Mouse (Mus musculus) hindbrain, postnatal 0 days (tissue): ENCODE results near the gene Ssh2. TPM values are rescaled to one million over a fixed set of nuclear protein-coding genes. Genes with fewer than 3 reads are reported as not detected.
A peak's percentile ranks its signal among the peaks of the same experiment; 100 is the strongest.

ENCODE experiments used
- ATAC-seq: fragments of 200-750 bp; cut with Nextera tagmentation; 2 replicates; pipeline ENCODE4 v1.8.0; 2017; ENCODE audit warnings: mild to moderate bottlenecking, moderate TSS enrichment, moderate library complexity
- DNase-seq: peaks from one replicate; pipeline ENCODE4 v3.0.0-alpha.2; 2015; ENCODE audit warnings: low spot score
- H3K27ac ChIP-seq: fragments of 300-500 bp; sonication (generic); 2 replicates; pipeline ENCODE4 v1.5.1; 2014; ENCODE audit warnings: mild to moderate bottlenecking
- H3K27me3 ChIP-seq: fragments of 300-500 bp; sonication (generic); 2 replicates; pipeline ENCODE4 v1.6.1; 2014; ENCODE audit warnings: low read length, mixed read lengths; ENCODE audit not compliant: insufficient read depth
- H3K36me3 ChIP-seq: fragments of 300-500 bp; sonication (generic); 2 replicates; pipeline ENCODE4 v1.6.1; 2014; ENCODE audit warnings: low read length, mixed read lengths; ENCODE audit not compliant: insufficient read depth
- H3K4me1 ChIP-seq: fragments of 300-500 bp; sonication (generic); 2 replicates; pipeline ENCODE4 v1.6.1; 2014; ENCODE audit warnings: antibody characterized with exemption, low read length, mixed read lengths; ENCODE audit not compliant: insufficient read depth
- H3K4me2 ChIP-seq: fragments of 300-500 bp; sonication (generic); 2 replicates; pipeline ENCODE4 v1.6.1; 2014; ENCODE audit warnings: low read depth, mild to moderate bottlenecking, low read length, moderate library complexity, mixed read lengths
- H3K4me3 ChIP-seq: fragments of 300-500 bp; sonication (generic); 2 replicates; pipeline ENCODE4 v1.5.1; 2014; ENCODE audit warnings: low read length
- H3K9ac ChIP-seq: fragments of 300-500 bp; sonication (generic); replicated peaks from 2 replicates; pipeline ENCODE4 v1.6.1; 2014; ENCODE audit warnings: mild to moderate bottlenecking, low read length, moderate library complexity, mixed read lengths
- H3K9me3 ChIP-seq: fragments of 300-500 bp; sonication (generic); 2 replicates; pipeline ENCODE4 v1.6.1; 2016; ENCODE audit warnings: low read length, mixed read lengths
- CTCF ChIP-seq: IDR thresholded peaks from 2 replicates; pipeline ENCODE4 v1.5.1; 2016; ENCODE audit warnings: antibody characterized with exemption, control low read depth, low read depth
- WGBS: fragments of 180-500 bp; shearing (Covaris S2); extraction: QIAGEN DNeasy Blood & Tissue Kit; methylation state at CpG from one replicate; pipeline ENCODE4 v1.1.7; 2014; 5-methylcytosine and 5-hydroxymethylcytosine counted together
- polyA plus RNA-seq: library from polyadenylated mRNA; unstranded; fragments of >200 nt; fragmentation: Nextera tagmentation; extraction: Ambion mirVana; gene quantifications from 2 replicates; pipeline ENCODE4 v1.2.1, GENCODE M21; 2015
- total RNA-seq: library from RNA; depleted of rRNA; stranded (reverse); fragments of >200 nt; gene quantifications from 2 replicates; pipeline ENCODE4 v1.2.3, GENCODE M21; 2014

Ssh2 gene
- total and polyA plus RNA-seq, 2 experiments from 2014 or later = 10.9 to 30.1 TPM

- H3K4me3 ChIP-seq = no peak overlapping the region
- no peaks in the 10 kb centered on the region for H3K9me3 ChIP-seq
- no peak for TF ChIP-seq CTCF
- no peaks in the 10 kb centered on the region for H3K27me3 ChIP-seq
- ATAC-seq = no peak
- DNase-seq = no peak
- no peaks in the 10 kb centered on the region for H3K36me3 ChIP-seq
- 33% methylated on average over 4 of the region's 4 CpGs for WGBS
- H3K27ac ChIP-seq = no peak overlapping the region
- H3K9ac ChIP-seq = no peak overlapping the region
- no peaks in the 10 kb centered on the region for H3K4me1 ChIP-seq
- no peak overlapping the region for H3K4me2 ChIP-seq
Observed at GRCm38 (mm10) chr11:77196181-77197143, 19.6 kb upstream of the Ssh2 start.

GRCm38 (mm10) chr11:77199636-77200035, 16.5 kb upstream of the Ssh2 start:
- DNase-seq (no peak), ATAC-seq (no peak)
- Histone ChIP-seq H3K4me3 (no peak overlapping the region), H3K4me1 (no peaks in the 10 kb centered on the region), H3K27ac (no peak overlapping the region), H3K27me3 (no peaks in the 10 kb centered on the region), H3K9ac (no peak overlapping the region), H3K4me2 (no peak overlapping the region), H3K36me3 (no peaks in the 10 kb centered on the region), H3K9me3 (no peaks in the 10 kb centered on the region)
- 50% methylated on average over 4 of the region's 4 CpGs for WGBS
- no peak for TF ChIP-seq CTCF

GRCm38 (mm10) chr11:77200703-77201102, 15.4 kb upstream of the Ssh2 start:
- Histone ChIP-seq H3K9me3 (no peaks in the 10 kb centered on the region), H3K4me2 (no peak overlapping the region), H3K27me3 (no peaks in the 10 kb centered on the region), H3K27ac (no peak overlapping the region), H3K4me1 (no peaks in the 10 kb centered on the region), H3K36me3 (no peaks in the 10 kb centered on the region), H3K9ac (no peak overlapping the region), H3K4me3 (no peak overlapping the region)
- 89% methylated on average over 1 of the region's 1 CpGs for WGBS
- DNase-seq (no peak), ATAC-seq (no peak)
- TF ChIP-seq CTCF = no peak

- Histone ChIP-seq H3K9ac (no peak overlapping the region), H3K4me1 (no peaks in the 10 kb centered on the region), H3K9me3 (no peaks in the 10 kb centered on the region), H3K36me3 (no peaks in the 10 kb centered on the region), H3K27ac (no peak overlapping the region), H3K4me3 (no peak overlapping the region), H3K4me2 (no peak overlapping the region), H3K27me3 (no peaks in the 10 kb centered on the region)
- WGBS = 97% methylated on average over 1 of the region's 1 CpGs
- DNase-seq (no peak), ATAC-seq (no peak)
- TF ChIP-seq CTCF = no peak
Observed at GRCm38 (mm10) chr11:77214142-77214692, 1.9 kb upstream of the Ssh2 start.

- 0% methylated on average over 1 of the region's 1 CpGs for WGBS
- peak; percentile 82 for TF ChIP-seq CTCF
- H3K9me3 ChIP-seq = no peaks in the 10 kb centered on the region
- H3K27ac ChIP-seq = 0 out of 2 replicates have a peak overlapping the region, but pooled peaks have one; percentile 6
- DNase-seq = peak; percentile 85
- no peaks in the 10 kb centered on the region for H3K36me3 ChIP-seq
- H3K27me3 ChIP-seq = no peaks in the 10 kb centered on the region
- H3K4me1 ChIP-seq = no peaks in the 10 kb centered on the region
- peak; percentile 43; the same call in 1 of the 2 replicates for ATAC-seq
- H3K4me3 ChIP-seq = no peak overlapping the region
- H3K9ac ChIP-seq = no peak overlapping the region
- peak overlapping the region; percentile 86 for H3K4me2 ChIP-seq
Observed at GRCm38 (mm10) chr11:77214755-77215154, 1.3 kb upstream of the Ssh2 start.

- DNase-seq = peak; percentile 34
- H3K4me1 ChIP-seq = no peaks in the 10 kb centered on the region
- no peak for TF ChIP-seq CTCF
Observed at GRCm38 (mm10) chr11:77215483-77215882, 604 bp upstream of the Ssh2 start.

More at GRCm38 (mm10) chr11:77215483-77215882, 604 bp upstream of the Ssh2 start:
- H3K27me3 ChIP-seq = no peaks in the 10 kb centered on the region
- H3K4me2 ChIP-seq = peak overlapping the region; percentile 86
- no peak for ATAC-seq
- H3K36me3 ChIP-seq = no peaks in the 10 kb centered on the region
- peak overlapping the region; percentile 96 for H3K27ac ChIP-seq
- 2% methylated on average over 11 of the region's 11 CpGs for WGBS
- peak overlapping the region; percentile 64 for H3K4me3 ChIP-seq
- H3K9ac ChIP-seq = peak overlapping the region; percentile 78
- H3K9me3 ChIP-seq = no peaks in the 10 kb centered on the region
